Mouse (Mus musculus): Measurements from ENCODE around the gene Draxin. TPM values are rescaled to one million over a fixed set of nuclear protein-coding genes. Genes with fewer than 3 reads are reported as not detected.
A peak's percentile ranks its signal among the peaks of the same experiment; 100 is the strongest.

Gene Draxin
- total and polyA plus RNA-seq, 3 experiments, result 0.08 to 0.17 TPM; not detected in 1

GRCm38 (mm10) chr4:148074521-148075189 is 55.8 kb downstream of the Draxin start (continued):
- no peak for TF ChIP-seq MYB (IDR thresholded peaks at IDR 0.05; ENCODE audit: low read depth, low read length)
- TF ChIP-seq SIN3A (IDR thresholded peaks at IDR 0.05; ENCODE audit: low read length), result no peak; the same call in 1 of the 2 replicates
- TF ChIP-seq CHD1 (IDR thresholded peaks at IDR 0.05; ENCODE audit: low read depth, low read length), result no peak
- TF ChIP-seq TCF12 (IDR thresholded peaks at IDR 0.05; ENCODE audit: low read depth, low read length), result no peak
- no peak for TF ChIP-seq POLR2AphosphoS5 (IDR thresholded peaks at IDR 0.05; ENCODE audit: borderline replicate concordance, low read depth, low read length)
- TF ChIP-seq RCOR1 (IDR thresholded peaks at IDR 0.05; ENCODE audit: low read depth, low read length), result no peak
- no peak for TF ChIP-seq CHD2 (IDR thresholded peaks at IDR 0.05; ENCODE audit: low read length)
- TF ChIP-seq ELF1 (IDR thresholded peaks at IDR 0.05; ENCODE audit: low read depth, low read length), result no peak
- no peak for TF ChIP-seq MYC (IDR thresholded peaks at IDR 0.05; ENCODE audit: low read depth, low read length)
- peak; percentile 26 for TF ChIP-seq RAD21 (IDR thresholded peaks at IDR 0.05; ENCODE audit: low read depth, low read length)
- TF ChIP-seq TAL1 (IDR thresholded peaks at IDR 0.05; ENCODE audit: low read length), result no peak
- TF ChIP-seq EP300 (IDR thresholded peaks at IDR 0.05; ENCODE audit: low read depth in 1 of 2, low read length in 2 of 2), result no peak

GRCm38 (mm10) chr4:148071508-148071907 is 59.0 kb downstream of the Draxin start:
- TF ChIP-seq MAFK (IDR thresholded peaks at IDR 0.05; ENCODE audit: borderline replicate concordance, low read depth, low read length) (no peak), MEF2A (IDR thresholded peaks at IDR 0.05; ENCODE audit: extremely low read depth, insufficient replicate concordance, low read depth, low read length, poor library complexity, severe bottlenecking) (no peak), ZMIZ1 (IDR thresholded peaks at IDR 0.05; ENCODE audit: low read depth, low read length) (no peak), CHD2 (IDR thresholded peaks at IDR 0.05; ENCODE audit: low read length) (no peak), ELF1 (IDR thresholded peaks at IDR 0.05; ENCODE audit: low read depth, low read length) (no peak), MAZ (IDR thresholded peaks at IDR 0.05; ENCODE audit: low read depth, low read length) (no peak), JUND (IDR thresholded peaks at IDR 0.05; ENCODE audit: low read depth, low read length) (no peak), POLR2AphosphoS2 (IDR thresholded peaks at IDR 0.05; ENCODE audit: low read length) (no peak), CHD1 (IDR thresholded peaks at IDR 0.05; ENCODE audit: low read depth, low read length) (no peak), SIN3A (IDR thresholded peaks at IDR 0.05; ENCODE audit: low read length) (no peak), E2F4 (IDR thresholded peaks at IDR 0.05; ENCODE audit: borderline replicate concordance, low read depth, low read length) (no peak), CTCF (IDR thresholded peaks at IDR 0.05 in 2 of 3, conservative IDR thresholded peaks at IDR 0.05 in 1 of 3; ENCODE audit: control insufficient read depth in 1 of 3, insufficient read depth in 1 of 3, low read depth in 2 of 3, low read length in 3 of 3, poor library complexity in 1 of 3, severe bottlenecking in 1 of 3) (no peak), MYB (IDR thresholded peaks at IDR 0.05; ENCODE audit: low read depth, low read length) (no peak), ZNF384 (IDR thresholded peaks at IDR 0.05; ENCODE audit: low read depth, low read length) (no peak), SMC3 (IDR thresholded peaks at IDR 0.05; ENCODE audit: low read depth, low read length) (no peak), MXI1 (IDR thresholded peaks at IDR 0.05; ENCODE audit: low read depth, low read length) (no peak)
- Histone ChIP-seq H3K27me3 (ENCODE audit: control insufficient read depth in 1 of 2, insufficient read depth in 2 of 2, low read length in 2 of 2) (no peaks in the 10 kb centered on the region), H3K9me3 (replicated peaks; ENCODE audit: insufficient read depth, low read length) (no peaks in the 10 kb centered on the region), H3K27ac (ENCODE audit: control insufficient read depth, low read depth, low read length) (no peak overlapping the region), H3K4me3 (ENCODE audit: control insufficient read depth in 1 of 2, insufficient read depth in 1 of 2, low read depth in 2 of 2, low read length in 2 of 2) (no peak overlapping the region), H3K9ac (ENCODE audit: control insufficient read depth, low read depth, low read length, poor library complexity, severe bottlenecking) (no peak overlapping the region), H3K79me2 (ENCODE audit: control insufficient read depth, insufficient read depth, low read length, poor library complexity) (no peaks in the 10 kb centered on the region), H3K36me3 (ENCODE audit: control insufficient read depth in 1 of 2, insufficient read depth in 2 of 2, low read length in 2 of 2) (no peaks in the 10 kb centered on the region), H3K4me1 (ENCODE audit: control insufficient read depth in 1 of 2, insufficient read depth in 2 of 2, low read length in 2 of 2) (no peaks in the 10 kb centered on the region; a peak in 1 of 4 replicates)
- no peak for DNase-seq (ENCODE audit: low read depth, low spot score)
